Mouse (Mus musculus) intestine, embryonic 15.5 days (tissue): ENCODE data around the gene Nrm. TPM values are rescaled to one million over a fixed set of nuclear protein-coding genes. Genes with fewer than 3 reads are reported as not detected.

ENCODE experiments used
- ATAC-seq: fragments of 200-750 bp; cut with Nextera tagmentation; 2 replicates; pipeline ENCODE4 v1.8.0; 2017; ENCODE audit warnings: moderate TSS enrichment, moderate library complexity
- H3K27ac ChIP-seq: fragments of 300-500 bp; sonication (generic); 2 replicates; pipeline ENCODE4 v1.5.1; 2015; ENCODE audit warnings: mild to moderate bottlenecking, inconsistent platforms
- H3K27me3 ChIP-seq: fragments of 300-500 bp; sonication (generic); replicated peaks from 2 replicates; pipeline ENCODE4 v1.6.1; 2015; ENCODE audit warnings: inconsistent platforms
- H3K36me3 ChIP-seq: fragments of 300-500 bp; sonication (generic); 2 replicates; pipeline ENCODE4 v1.6.1; 2015; ENCODE audit warnings: inconsistent platforms
- H3K4me1 ChIP-seq: fragments of 300-500 bp; sonication (generic); replicated peaks from 2 replicates; pipeline ENCODE4 v1.6.1; 2015; ENCODE audit warnings: inconsistent platforms
- H3K4me2 ChIP-seq: fragments of 300-500 bp; sonication (generic); replicated peaks from 2 replicates; pipeline ENCODE4 v1.6.1; 2015; ENCODE audit warnings: mild to moderate bottlenecking, inconsistent platforms
- H3K4me3 ChIP-seq: fragments of 300-500 bp; sonication (generic); replicated peaks from 2 replicates; pipeline ENCODE4 v1.5.1; 2015; ENCODE audit warnings: inconsistent platforms
- H3K9ac ChIP-seq: fragments of 300-500 bp; sonication (generic); 2 replicates; pipeline ENCODE4 v1.6.1; 2015; ENCODE audit warnings: inconsistent platforms
- H3K9me3 ChIP-seq: fragments of 300-500 bp; sonication (generic); 2 replicates; pipeline ENCODE4 v1.6.1; 2016; ENCODE audit warnings: inconsistent platforms
- WGBS: fragments of 180-500 bp; shearing (Covaris S2); methylation state at CpG from one replicate; pipeline ENCODE4 v1.1.7; 2015; 5-methylcytosine and 5-hydroxymethylcytosine counted together
- polyA plus RNA-seq: library from polyadenylated mRNA; unstranded; fragments of >200 nt; fragmentation: Nextera tagmentation; extraction: Ambion mirVana; gene quantifications from 2 replicates; pipeline ENCODE4 v1.2.1, GENCODE M21; 2015

Gene Nrm
- 48.5 and 51.7 TPM in 2 replicates for polyA plus RNA-seq

DNA sequence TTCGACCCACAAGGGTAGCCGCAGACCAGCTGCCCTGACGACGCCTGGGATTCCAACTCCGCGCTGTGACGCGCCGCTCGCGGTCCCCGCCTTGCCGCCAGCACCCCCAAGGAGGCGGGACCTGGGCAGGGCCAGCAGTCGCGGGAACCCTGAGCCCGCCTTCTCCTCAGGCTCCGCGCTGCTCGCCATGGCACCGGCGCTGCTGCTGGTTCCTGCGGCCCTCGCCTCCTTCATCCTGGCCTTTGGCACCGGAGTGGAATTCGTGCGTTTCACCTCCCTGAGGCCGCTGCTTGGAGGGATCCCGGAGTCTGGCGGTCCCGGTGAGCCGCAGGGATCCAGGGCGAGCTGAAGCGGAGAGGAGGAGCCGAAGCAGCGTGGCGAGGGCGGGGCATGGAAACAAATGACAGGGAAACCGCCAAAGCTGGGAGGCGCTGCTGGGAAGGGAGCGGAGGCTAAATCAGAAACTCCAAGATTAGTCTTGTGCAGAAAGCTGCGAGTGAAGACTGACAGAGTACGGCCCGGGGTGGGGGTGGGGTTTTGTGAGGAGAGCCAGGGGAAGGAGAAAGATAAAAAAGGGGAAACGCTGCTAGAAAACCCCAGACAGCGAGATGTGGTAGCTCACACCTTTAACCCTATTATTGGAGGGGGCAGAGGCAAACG lies at the start of gene Nrm:
Gene Nrm, plus strand, starts transcription at position 121 of the 660 bp plus-strand sequence.
- H3K27ac ChIP-seq, result peak within 1 kb of the TSS; percentile 92
- H3K4me3 ChIP-seq, result peak within 1 kb of the TSS; percentile 88
- H3K4me2 ChIP-seq, result peak within 1 kb of the TSS; percentile 74
- H3K4me1 ChIP-seq, result peaks cover 18% of the 10 kb centered on the region
- under 1% methylated on average over 47 of the region's 47 CpGs for WGBS
- peaks cover 13% of the 10 kb centered on the region; the same call in 1 of the 2 replicates for H3K36me3 ChIP-seq
- H3K9me3 ChIP-seq, result no peaks in the 10 kb centered on the region
- peak within 1 kb of the TSS; percentile 85 for H3K9ac ChIP-seq
- H3K27me3 ChIP-seq, result no peaks in the 10 kb centered on the region
- ATAC-seq, result peak; percentile 95

DNA sequence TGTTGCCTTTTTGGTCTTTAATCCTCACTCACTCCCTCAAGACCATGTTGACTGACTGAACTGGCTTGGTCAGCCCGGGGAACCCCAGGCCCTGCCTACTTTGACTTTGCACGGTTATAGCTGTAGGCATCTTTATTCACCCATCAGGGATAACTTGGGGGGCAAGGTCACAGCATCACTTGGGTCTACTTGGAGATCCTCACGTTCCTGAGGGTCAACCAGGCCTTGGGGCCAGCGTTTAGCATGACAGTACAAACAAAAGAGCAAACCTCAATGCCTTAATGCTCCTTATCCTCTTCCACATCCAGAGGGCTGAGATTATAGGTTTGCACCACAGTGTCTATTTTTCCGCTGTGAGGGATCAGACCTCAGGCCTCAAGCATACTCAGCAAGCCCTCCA lies 48.8 kb upstream of the Nrm start:
- Histone ChIP-seq H3K4me1 (peaks cover 25% of the 10 kb centered on the region), H3K36me3 (no peaks in the 10 kb centered on the region), H3K27me3 (no peaks in the 10 kb centered on the region), H3K4me3 (no peak overlapping the region), H3K9me3 (no peaks in the 10 kb centered on the region), H3K4me2 (no peak overlapping the region), H3K27ac (peak overlapping the region; percentile 68), H3K9ac (no peak overlapping the region)
- ATAC-seq, result no peak
- WGBS, result 80% methylated on average over 5 of the region's 5 CpGs

DNA sequence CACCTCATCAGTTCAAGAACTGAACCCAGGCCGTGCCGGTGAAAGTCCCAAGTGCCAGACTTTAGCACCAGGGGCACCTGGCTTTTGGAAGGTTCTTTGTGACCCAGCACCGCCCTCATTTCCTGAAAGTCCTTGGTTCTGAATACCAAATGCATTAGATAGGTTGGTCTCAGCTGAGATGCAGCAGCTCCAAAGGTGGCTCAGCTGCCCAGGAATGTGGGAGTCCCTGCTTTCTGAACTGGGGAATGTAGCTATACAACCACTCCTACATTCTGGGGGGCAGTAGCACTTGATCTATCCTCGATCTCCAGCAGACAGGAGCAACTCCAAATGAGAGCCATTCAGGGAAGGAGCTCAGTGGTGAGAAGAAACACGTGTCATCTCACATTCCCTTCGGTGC lies 48.4 kb upstream of the Nrm start:
- Histone ChIP-seq H3K27ac (peak overlapping the region; percentile 68), H3K4me1 (peaks cover 29% of the 10 kb centered on the region), H3K9ac (no peak overlapping the region), H3K4me3 (no peak overlapping the region), H3K9me3 (no peaks in the 10 kb centered on the region), H3K4me2 (no peak overlapping the region), H3K27me3 (no peaks in the 10 kb centered on the region), H3K36me3 (no peaks in the 10 kb centered on the region)
- 57% methylated on average over 6 of the region's 6 CpGs for WGBS
- no peak; the same call in none of the 2 replicates for ATAC-seq

DNA sequence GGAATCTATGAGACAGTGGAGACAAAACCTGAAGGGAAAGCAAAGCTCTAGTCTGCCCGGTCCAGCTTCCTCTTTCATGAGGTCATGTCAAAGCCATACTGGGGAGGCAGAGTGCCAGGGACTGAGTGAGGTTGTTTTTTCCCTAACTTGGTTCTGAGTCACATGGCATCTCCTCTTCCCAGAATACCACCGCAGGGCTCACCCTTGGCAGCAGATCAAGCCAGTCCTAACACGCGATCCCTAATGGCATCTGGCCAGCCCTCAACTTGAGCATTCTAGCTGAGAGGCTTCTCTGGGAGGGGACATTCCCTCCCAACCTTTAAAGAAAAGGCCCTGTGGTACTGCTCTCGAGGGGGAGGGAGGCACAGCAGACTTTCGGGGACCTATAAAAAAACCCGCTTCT lies 47.9 kb upstream of the Nrm start:
- peak; percentile 62 for ATAC-seq
- H3K4me1 ChIP-seq, result peaks cover 29% of the 10 kb centered on the region
- H3K27ac ChIP-seq, result peak overlapping the region; percentile 68
- no peaks in the 10 kb centered on the region for H3K27me3 ChIP-seq
- no peak overlapping the region for H3K4me2 ChIP-seq
- no peaks in the 10 kb centered on the region for H3K36me3 ChIP-seq
- no peak overlapping the region for H3K4me3 ChIP-seq
- H3K9me3 ChIP-seq, result no peaks in the 10 kb centered on the region
- H3K9ac ChIP-seq, result no peak overlapping the region
- 40% methylated on average over 7 of the region's 7 CpGs for WGBS

DNA sequence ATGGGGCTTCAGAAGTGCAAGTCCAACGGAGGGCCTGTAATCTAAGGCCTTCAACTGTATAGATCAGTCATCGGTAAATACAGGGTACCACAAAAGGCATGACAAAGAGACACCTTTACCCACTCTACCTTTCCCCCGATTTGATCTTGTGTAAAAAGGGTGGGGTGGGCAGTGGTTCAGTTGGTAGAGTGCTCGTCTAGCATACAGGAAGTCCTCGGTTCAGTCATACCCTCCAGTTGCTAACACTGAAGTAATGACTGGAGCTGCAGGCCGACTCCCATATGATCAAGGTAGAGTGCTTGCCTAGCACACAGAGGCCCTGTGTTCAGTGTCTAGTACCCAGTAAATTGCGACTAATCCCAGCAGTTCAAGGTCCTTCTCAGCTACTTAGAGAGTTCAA lies 47.5 kb upstream of the Nrm start:
- Histone ChIP-seq H3K4me1 (peaks cover 29% of the 10 kb centered on the region), H3K9me3 (no peaks in the 10 kb centered on the region), H3K27me3 (no peaks in the 10 kb centered on the region), H3K36me3 (no peaks in the 10 kb centered on the region), H3K4me2 (no peak overlapping the region), H3K27ac (peak overlapping the region; percentile 68), H3K4me3 (no peak overlapping the region), H3K9ac (no peak overlapping the region)
- ATAC-seq, result peak; percentile 4; the same call in 1 of the 2 replicates
- 69% methylated on average over 7 of the region's 7 CpGs for WGBS

DNA sequence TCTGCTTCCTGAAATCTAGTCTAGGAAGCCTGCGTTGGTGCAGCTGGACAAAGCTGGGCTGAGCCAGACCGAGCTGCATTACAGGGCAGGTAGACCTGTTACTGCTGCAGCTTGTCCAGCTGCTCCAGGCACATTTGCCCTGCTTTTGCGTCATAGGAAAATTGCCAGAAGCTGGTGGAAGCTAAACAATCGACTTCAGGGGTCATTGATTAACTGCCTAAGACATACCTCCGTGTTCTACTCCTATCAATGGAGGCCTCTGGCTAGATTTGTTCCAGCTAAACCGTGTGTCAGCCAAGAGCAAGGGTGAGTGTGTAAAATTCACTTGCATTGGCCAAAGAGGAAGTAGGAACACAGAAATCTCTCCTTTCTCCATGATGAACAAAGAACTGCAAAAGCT lies 46.4 kb upstream of the Nrm start:
- no peaks in the 10 kb centered on the region for H3K9me3 ChIP-seq
- no peak overlapping the region for H3K9ac ChIP-seq
- H3K27me3 ChIP-seq, result no peaks in the 10 kb centered on the region
- 19% methylated on average over 6 of the region's 6 CpGs for WGBS
- H3K36me3 ChIP-seq, result no peaks in the 10 kb centered on the region
- peaks cover 29% of the 10 kb centered on the region for H3K4me1 ChIP-seq
- H3K4me2 ChIP-seq, result no peak overlapping the region
- H3K27ac ChIP-seq, result peak overlapping the region; percentile 74
- peak; percentile 21; the same call in 1 of the 2 replicates for ATAC-seq
- no peak overlapping the region for H3K4me3 ChIP-seq

DNA sequence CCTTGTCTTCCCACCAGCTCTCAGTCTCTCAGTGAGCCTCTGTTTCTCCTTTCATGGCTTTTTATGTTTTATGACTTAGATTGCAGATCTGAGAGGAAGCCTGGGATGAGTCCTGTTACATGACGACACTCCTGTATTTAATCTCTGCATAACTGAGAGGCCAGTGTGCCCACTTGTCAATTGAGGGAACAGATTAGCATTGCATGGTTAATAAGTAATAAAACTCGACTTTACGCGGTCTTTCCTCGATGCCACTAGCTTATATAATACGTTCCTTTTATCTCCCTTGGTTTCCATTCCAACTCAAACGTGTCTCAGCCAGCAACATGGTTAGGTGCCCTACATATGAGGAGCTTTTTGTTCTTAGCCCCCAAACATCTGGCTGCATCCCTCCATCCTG lies 45.3 kb upstream of the Nrm start:
- Histone ChIP-seq H3K36me3 (no peaks in the 10 kb centered on the region), H3K9me3 (no peaks in the 10 kb centered on the region), H3K27me3 (no peaks in the 10 kb centered on the region), H3K9ac (no peak overlapping the region), H3K4me2 (peak overlapping the region; percentile 15; the same call in 1 of the 2 replicates), H3K27ac (peak overlapping the region; percentile 53; the same call in 1 of the 2 replicates), H3K4me1 (peaks cover 30% of the 10 kb centered on the region), H3K4me3 (no peak overlapping the region)
- ATAC-seq, result peak; percentile 67
- 41% methylated on average over 7 of the region's 7 CpGs for WGBS

DNA sequence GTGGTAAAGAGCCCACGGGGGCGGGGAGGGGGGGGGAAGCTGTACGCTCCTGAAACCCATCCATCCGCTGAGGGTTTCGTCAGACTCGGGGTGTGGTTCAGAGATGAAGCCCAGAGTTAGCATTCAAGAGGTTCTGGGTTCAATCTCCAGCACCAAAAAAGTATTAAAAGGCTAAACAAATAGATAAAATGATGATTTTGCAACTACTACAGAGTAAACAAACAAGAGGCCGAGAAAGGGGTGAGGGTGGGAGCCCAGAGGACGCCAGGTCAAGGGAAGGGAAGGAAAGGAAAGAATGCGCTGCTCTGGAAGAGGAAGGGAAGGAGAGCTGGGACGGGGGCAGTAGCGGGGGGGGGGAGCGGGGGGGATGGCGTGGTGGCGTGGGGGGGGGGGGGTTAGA lies 44.4 kb upstream of the Nrm start:
- no peaks in the 10 kb centered on the region for H3K36me3 ChIP-seq
- H3K9me3 ChIP-seq, result no peaks in the 10 kb centered on the region
- WGBS, result 30% methylated on average over 13 of the region's 14 CpGs
- peaks cover 34% of the 10 kb centered on the region for H3K4me1 ChIP-seq
- H3K4me2 ChIP-seq, result no peak overlapping the region
- ATAC-seq, result no peak
- no peak overlapping the region for H3K9ac ChIP-seq
- H3K27me3 ChIP-seq, result no peaks in the 10 kb centered on the region
- no peak overlapping the region for H3K4me3 ChIP-seq
- H3K27ac ChIP-seq, result no peak overlapping the region

DNA sequence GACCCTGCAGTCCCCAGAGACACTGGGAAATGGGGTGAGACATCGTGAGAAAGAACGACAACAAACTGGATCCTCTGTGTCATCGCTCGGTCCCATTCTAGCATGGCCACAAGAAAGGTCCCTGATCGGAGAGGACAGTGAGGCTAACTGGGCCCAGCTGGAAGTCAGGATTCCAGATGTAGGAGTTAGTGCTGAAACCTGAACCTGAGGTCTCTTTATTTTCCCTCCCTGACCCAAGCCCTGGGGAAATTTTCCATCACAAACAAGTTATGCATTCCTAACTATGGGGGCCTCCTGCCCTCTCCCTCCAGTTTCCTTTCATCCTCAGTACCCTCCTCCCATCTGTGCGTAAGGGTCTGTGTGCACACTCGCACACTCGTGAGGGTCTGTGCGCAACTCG lies 43.9 kb upstream of the Nrm start:
- Histone ChIP-seq H3K4me1 (peaks cover 34% of the 10 kb centered on the region), H3K9me3 (no peaks in the 10 kb centered on the region), H3K4me2 (no peak overlapping the region), H3K27ac (no peak overlapping the region), H3K27me3 (no peaks in the 10 kb centered on the region), H3K9ac (no peak overlapping the region), H3K4me3 (no peak overlapping the region), H3K36me3 (no peaks in the 10 kb centered on the region)
- 65% methylated on average over 10 of the region's 10 CpGs for WGBS
- ATAC-seq, result no peak

DNA sequence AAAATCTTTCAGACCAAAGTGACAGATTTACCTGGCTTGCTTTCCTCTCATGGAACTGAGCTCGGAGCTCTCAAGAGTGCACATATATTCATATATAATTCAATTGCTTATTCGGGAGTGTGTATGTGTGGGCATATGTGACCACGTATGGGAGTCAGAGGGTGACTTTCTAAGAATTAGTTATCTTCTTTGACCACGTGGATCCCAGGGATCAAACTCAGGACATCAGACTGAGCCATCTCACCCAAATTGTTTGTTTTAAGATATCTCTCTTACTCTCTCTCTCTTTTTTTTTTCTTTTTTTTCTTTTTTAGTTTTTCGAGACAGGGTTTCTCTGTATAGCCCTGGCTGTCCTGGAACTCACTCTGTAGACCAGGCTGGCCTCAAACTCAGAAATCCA lies 41.0 kb upstream of the Nrm start:
- no peak overlapping the region for H3K9ac ChIP-seq
- H3K4me1 ChIP-seq, result peaks cover 32% of the 10 kb centered on the region
- H3K27ac ChIP-seq, result no peak overlapping the region
- H3K27me3 ChIP-seq, result no peaks in the 10 kb centered on the region
- no peak overlapping the region for H3K4me3 ChIP-seq
- no peaks in the 10 kb centered on the region for H3K9me3 ChIP-seq
- WGBS, result 79% methylated on average over 5 of the region's 5 CpGs
- H3K36me3 ChIP-seq, result no peaks in the 10 kb centered on the region
- ATAC-seq, result no peak
- H3K4me2 ChIP-seq, result no peak overlapping the region

DNA sequence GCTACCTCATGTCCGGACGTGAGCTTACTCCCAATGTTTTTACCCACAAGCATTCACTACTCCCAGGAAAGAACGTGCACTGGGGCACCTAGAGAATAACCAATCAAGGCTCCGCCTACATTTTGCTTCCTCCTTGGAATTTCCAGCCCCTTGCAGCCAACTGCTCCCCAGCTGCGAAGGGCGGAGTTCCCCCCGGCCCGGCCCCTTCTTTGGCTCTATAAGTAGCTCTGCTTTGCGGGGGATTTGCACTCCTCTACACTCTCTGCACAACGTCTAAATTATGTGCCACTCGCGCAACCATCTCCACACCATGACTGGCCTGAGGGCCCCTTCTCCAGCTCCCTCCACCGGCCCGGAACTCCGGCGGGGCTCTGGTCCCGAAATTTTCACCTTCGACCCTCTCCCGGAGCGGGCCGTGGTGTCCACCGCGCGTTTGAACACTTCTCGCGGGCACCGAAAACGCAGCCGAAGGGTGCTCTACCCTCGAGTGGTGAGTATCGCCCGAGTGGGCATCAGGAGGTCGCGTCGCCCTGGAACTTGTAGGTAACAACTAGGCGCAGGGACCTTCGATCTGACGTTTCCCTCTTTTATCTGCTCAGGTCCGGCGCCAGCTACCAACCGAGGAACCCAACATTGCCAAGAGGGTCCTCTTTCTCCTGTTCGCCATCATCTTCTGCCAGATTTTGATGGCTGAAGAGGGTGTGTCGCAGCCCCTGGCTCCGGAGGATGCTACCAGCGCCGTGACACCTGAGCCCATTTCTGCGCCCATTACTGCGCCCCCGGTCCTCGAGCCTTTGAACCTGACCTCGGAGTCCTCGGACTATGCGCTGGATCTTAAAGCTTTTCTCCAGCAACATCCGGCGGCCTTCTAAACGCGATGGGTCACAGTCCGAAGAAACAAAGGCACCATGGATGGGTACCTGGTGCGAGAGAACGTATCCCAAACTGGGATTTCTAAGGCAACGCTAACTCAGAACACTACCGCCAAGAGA lies 39.4 kb upstream of the Nrm start, which contains the start of gene Ier3:
Gene Ier3, plus strand, starts transcription at position 246 of the 992 bp plus-strand sequence.
- no peaks in the 10 kb centered on the region for H3K27me3 ChIP-seq
- peaks cover 22% of the 10 kb centered on the region for H3K4me1 ChIP-seq
- peak within 1 kb of the TSS; percentile 65 for H3K27ac ChIP-seq
- H3K4me3 ChIP-seq, result peak within 1 kb of the TSS; percentile 74
- H3K4me2 ChIP-seq, result peak within 1 kb of the TSS; percentile 91
- WGBS, result under 1% methylated on average over 62 of the region's 62 CpGs
- H3K9me3 ChIP-seq, result no peaks in the 10 kb centered on the region
- no peaks in the 10 kb centered on the region for H3K36me3 ChIP-seq
- ATAC-seq, result peak; percentile 66
- peak within 1 kb of the TSS; percentile 80 for H3K9ac ChIP-seq

DNA sequence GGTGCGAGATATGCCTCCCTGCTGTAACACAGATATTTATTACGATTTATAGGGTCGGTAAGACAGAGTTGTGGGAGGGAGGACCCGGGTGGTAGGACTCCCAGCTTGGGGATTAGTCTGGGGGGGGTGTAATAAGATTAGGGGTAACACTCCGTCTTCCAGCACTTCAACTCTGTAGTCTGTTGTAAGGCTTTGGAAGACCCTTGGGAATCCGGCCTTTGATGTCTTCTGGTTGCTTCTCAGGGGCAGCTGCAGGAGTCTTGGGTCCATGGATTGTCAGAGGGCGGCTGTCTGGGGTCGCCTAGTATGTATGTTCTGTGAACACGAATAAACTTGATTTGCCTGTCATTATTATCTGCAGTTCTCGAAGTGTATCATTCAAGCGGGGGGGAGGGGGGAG lies 38.6 kb upstream of the Nrm start:
- Histone ChIP-seq H3K4me1 (peaks cover 19% of the 10 kb centered on the region), H3K27ac (peak overlapping the region; percentile 65), H3K27me3 (no peaks in the 10 kb centered on the region), H3K4me2 (peak overlapping the region; percentile 91), H3K9ac (peak overlapping the region; percentile 80), H3K4me3 (peak overlapping the region; percentile 74), H3K36me3 (0 out of 2 replicates have a peak, but pooled peaks cover 3% of the 10 kb centered on the region), H3K9me3 (no peaks in the 10 kb centered on the region)
- ATAC-seq, result peak; percentile 1; the same call in 1 of the 2 replicates
- WGBS, result 2% methylated on average over 11 of the region's 11 CpGs
